Mouse (Mus musculus) forebrain, embryonic 13.5 days (tissue): ENCODE data around the gene Rab6b. TPM values are rescaled to one million over a fixed set of nuclear protein-coding genes. Genes with fewer than 3 reads are reported as not detected.
A peak's percentile ranks its signal among the peaks of the same experiment; 100 is the strongest.

Experiments used
- ATAC-seq: fragments of 200-750 bp; cut with Nextera tagmentation; 2 replicates; pipeline ENCODE4 v1.8.0; 2017
- H3K27ac ChIP-seq: fragments of 300-500 bp; sonication (generic); 2 replicates; pipeline ENCODE4 v1.5.1; 2015; ENCODE audit warnings: inconsistent platforms, mild to moderate bottlenecking, moderate library complexity
- H3K27me3 ChIP-seq: fragments of 300-500 bp; sonication (generic); 2 replicates; pipeline ENCODE4 v1.6.1; 2015; ENCODE audit warnings: mild to moderate bottlenecking, inconsistent platforms
- H3K36me3 ChIP-seq: fragments of 300-500 bp; sonication (generic); 2 replicates; pipeline ENCODE4 v1.6.1; 2015; ENCODE audit warnings: mild to moderate bottlenecking, inconsistent platforms; ENCODE audit not compliant: poor library complexity, severe bottlenecking
- H3K4me1 ChIP-seq: fragments of 300-500 bp; sonication (generic); 2 replicates; pipeline ENCODE4 v1.6.1; 2015; ENCODE audit warnings: inconsistent platforms
- H3K4me2 ChIP-seq: fragments of 300-500 bp; sonication (generic); 2 replicates; pipeline ENCODE4 v1.6.1; 2015; ENCODE audit warnings: inconsistent platforms, mild to moderate bottlenecking, moderate library complexity
- H3K4me3 ChIP-seq: fragments of 300-500 bp; sonication (generic); 2 replicates; pipeline ENCODE4 v1.5.1; 2015; ENCODE audit warnings: mild to moderate bottlenecking, inconsistent platforms
- H3K9ac ChIP-seq: fragments of 300-500 bp; sonication (generic); 2 replicates; pipeline ENCODE4 v1.6.1; 2015; ENCODE audit warnings: mild to moderate bottlenecking, inconsistent platforms
- H3K9me3 ChIP-seq: fragments of 300-500 bp; sonication (generic); replicated peaks from 2 replicates; pipeline ENCODE4 v1.6.1; 2016; ENCODE audit warnings: inconsistent platforms
- WGBS: fragments of 180-500 bp; shearing (Covaris S2); methylation state at CpG from one replicate; pipeline ENCODE4 v1.1.7; 2015; 5-methylcytosine and 5-hydroxymethylcytosine counted together
- polyA plus RNA-seq: library from polyadenylated mRNA; unstranded; fragments of >200 nt; fragmentation: Nextera tagmentation; extraction: Ambion mirVana; gene quantifications from 2 replicates; pipeline ENCODE4 v1.2.1, GENCODE M21; 2015

Rab6b gene
- polyA plus RNA-seq, 1 experiment from 2014 or later, result 38.5 TPM

GRCm38 (mm10) chr9:103109911-103110310, 1.7 kb upstream of the Rab6b start:
- Histone ChIP-seq H3K4me2 (0 out of 2 replicates have a peak overlapping the region, but pooled peaks have one; percentile 71), H3K36me3 (peaks cover 1% of the 10 kb centered on the region; the same call in 1 of the 2 replicates), H3K27me3 (peaks cover 9% of the 10 kb centered on the region), H3K9ac (no peak overlapping the region), H3K4me3 (no peak overlapping the region), H3K4me1 (peaks cover 44% of the 10 kb centered on the region), H3K9me3 (no peaks in the 10 kb centered on the region), H3K27ac (no peak overlapping the region)
- ATAC-seq, result no peak
- 80% methylated on average over 2 of the region's 2 CpGs for WGBS

GRCm38 (mm10) chr9:103110727-103111501, 673 bp upstream of the Rab6b start:
- peak overlapping the region; percentile 79 for H3K4me3 ChIP-seq
- WGBS, result 15% methylated on average over 18 of the region's 18 CpGs
- peaks cover 2% of the 10 kb centered on the region; the same call in 1 of the 2 replicates for H3K36me3 ChIP-seq
- H3K27ac ChIP-seq, result peak overlapping the region; percentile 92; the same call in 1 of the 2 replicates
- H3K9ac ChIP-seq, result peak overlapping the region; percentile 88
- H3K4me2 ChIP-seq, result peak overlapping the region; percentile 94
- H3K4me1 ChIP-seq, result peaks cover 53% of the 10 kb centered on the region
- H3K27me3 ChIP-seq, result peaks cover 9% of the 10 kb centered on the region
- H3K9me3 ChIP-seq, result no peaks in the 10 kb centered on the region
- ATAC-seq, result no peak

DNA sequence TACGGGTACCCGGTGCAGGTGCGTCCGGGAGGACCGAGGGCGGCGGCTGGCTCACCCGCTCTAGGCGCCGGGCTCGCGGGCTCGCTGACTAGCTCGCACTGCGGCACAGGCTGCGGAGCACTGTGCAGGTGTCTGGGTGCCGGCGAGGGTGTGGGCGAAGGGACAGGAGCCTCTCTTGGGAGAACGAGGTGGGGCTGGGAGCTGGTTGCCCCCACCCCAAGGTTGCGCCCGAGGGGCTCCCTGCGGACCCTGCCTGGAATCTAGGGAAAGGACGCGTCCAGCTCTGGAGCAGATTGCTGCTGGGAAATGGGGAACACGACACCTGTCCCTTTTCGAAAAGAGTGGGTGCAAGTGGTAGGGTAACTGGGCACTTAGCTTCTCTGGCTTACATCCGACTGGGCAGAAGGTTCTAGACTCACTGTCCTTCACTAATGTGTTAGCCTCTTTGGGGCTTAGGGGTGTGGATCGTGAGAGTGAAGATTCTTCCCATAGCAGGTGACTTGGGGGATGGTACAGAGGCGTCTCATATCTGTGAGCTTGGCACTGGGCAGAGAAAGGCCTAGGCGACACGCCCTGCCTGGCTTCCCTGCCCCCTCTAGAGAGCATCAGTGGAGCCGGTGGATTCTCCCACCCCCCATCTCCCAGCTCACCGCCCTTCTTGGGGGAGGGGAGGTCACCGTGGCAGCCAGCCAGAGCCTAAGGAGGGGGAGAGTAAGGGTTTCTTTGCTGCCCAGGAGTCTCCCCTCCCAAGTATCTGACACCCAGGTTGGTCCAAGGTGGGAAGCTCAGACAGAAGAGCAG, 1.1 kb downstream of the Rab6b start:
- Histone ChIP-seq H3K4me1 (peaks cover 69% of the 10 kb centered on the region), H3K27ac (peak overlapping the region; percentile 92), H3K36me3 (peaks cover 16% of the 10 kb centered on the region), H3K9me3 (no peaks in the 10 kb centered on the region), H3K4me2 (peak overlapping the region; percentile 94), H3K4me3 (peak overlapping the region; percentile 79), H3K9ac (peak overlapping the region; percentile 88), H3K27me3 (peaks cover 9% of the 10 kb centered on the region)
- ATAC-seq, result peak; percentile 54
- WGBS, result under 1% methylated on average over 35 of the region's 35 CpGs

DNA sequence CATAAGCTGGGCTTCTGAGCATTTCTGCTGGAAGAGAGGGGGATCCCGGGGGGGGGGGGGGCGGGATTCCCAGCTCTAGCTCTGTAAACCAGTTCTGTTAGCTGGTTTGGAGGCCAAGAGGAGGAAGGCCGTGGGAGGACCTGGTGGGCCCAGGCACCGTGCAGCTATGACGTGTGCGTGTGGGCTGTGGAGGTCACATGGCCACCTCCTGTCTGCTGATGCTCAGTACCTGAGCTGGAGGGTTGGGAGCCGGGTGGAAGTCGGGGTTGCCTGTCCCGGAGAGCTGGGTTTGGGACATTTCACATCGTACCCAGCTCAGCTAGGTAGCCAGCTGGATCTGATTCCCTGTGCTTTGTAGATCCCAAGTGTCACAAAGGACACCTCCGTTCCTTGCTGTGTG, 1.8 kb downstream of the Rab6b start:
- Histone ChIP-seq H3K27me3 (peaks cover 9% of the 10 kb centered on the region), H3K36me3 (peaks cover 16% of the 10 kb centered on the region), H3K4me1 (peaks cover 74% of the 10 kb centered on the region), H3K4me2 (peak overlapping the region; percentile 94), H3K4me3 (peak overlapping the region; percentile 79), H3K27ac (no peak overlapping the region), H3K9ac (peak overlapping the region; percentile 88), H3K9me3 (no peaks in the 10 kb centered on the region)
- no peak for ATAC-seq
- 25% methylated on average over 11 of the region's 11 CpGs for WGBS

DNA sequence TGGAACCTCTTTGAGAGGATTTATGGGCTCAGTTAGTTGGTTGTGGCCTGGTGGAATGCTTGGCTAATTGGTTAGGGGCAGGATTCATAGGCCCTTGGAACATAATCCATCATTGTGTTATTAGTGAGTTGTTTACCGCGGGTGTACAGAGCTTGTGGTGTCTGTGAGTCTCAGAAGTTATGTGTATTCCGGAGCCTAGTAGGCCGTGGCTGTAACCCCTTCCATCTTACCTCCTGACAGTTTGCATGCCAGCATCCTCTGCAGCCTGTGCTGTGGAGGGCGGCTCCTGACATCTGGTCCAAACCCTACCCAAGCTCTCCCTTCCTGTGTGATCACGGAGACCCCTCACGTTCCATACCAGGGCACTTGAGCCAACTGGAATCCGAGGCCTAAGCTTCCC, 2.7 kb downstream of the Rab6b start:
- Histone ChIP-seq H3K36me3 (peaks cover 16% of the 10 kb centered on the region), H3K27me3 (peaks cover 9% of the 10 kb centered on the region), H3K9me3 (no peaks in the 10 kb centered on the region), H3K4me3 (no peak overlapping the region), H3K4me2 (0 out of 2 replicates have a peak overlapping the region, but pooled peaks have one; percentile 94), H3K9ac (no peak overlapping the region), H3K27ac (no peak overlapping the region), H3K4me1 (peaks cover 70% of the 10 kb centered on the region)
- no peak for ATAC-seq
- 86% methylated on average over 8 of the region's 8 CpGs for WGBS

GRCm38 (mm10) chr9:103114901-103115300, 3.3 kb downstream of the Rab6b start:
- H3K9me3 ChIP-seq, result no peaks in the 10 kb centered on the region
- WGBS, result 93% methylated on average over 13 of the region's 13 CpGs
- no peak overlapping the region for H3K27ac ChIP-seq
- ATAC-seq, result no peak
- H3K27me3 ChIP-seq, result peaks cover 7% of the 10 kb centered on the region
- peaks cover 16% of the 10 kb centered on the region for H3K36me3 ChIP-seq
- H3K4me2 ChIP-seq, result no peak overlapping the region
- H3K9ac ChIP-seq, result no peak overlapping the region
- no peak overlapping the region for H3K4me3 ChIP-seq
- peaks cover 64% of the 10 kb centered on the region for H3K4me1 ChIP-seq

DNA sequence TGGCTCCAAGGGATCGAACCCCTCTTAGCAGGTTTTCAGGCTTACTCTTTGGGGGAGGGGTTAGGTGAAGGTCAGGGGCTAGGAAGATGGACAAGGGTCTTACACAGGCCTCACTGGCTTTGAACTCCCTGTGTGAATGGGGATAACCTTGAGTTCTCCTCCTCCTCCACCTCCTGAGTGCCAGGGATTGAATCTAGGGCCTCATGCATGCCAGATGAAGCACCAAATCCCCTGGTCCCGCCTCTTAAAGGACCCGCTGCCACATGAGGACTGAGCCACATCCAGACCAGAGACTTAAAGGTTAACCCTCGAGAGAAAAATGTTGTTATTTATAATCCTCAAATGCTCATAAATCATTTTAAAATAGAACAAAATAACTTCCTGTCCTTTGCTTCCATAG, 5.4 kb downstream of the Rab6b start:
- no peak overlapping the region for H3K4me2 ChIP-seq
- no peaks in the 10 kb centered on the region for H3K9me3 ChIP-seq
- peak overlapping the region; percentile 0; the same call in 1 of the 2 replicates for H3K27ac ChIP-seq
- no peak for ATAC-seq
- no peak overlapping the region for H3K9ac ChIP-seq
- H3K4me1 ChIP-seq, result peaks cover 56% of the 10 kb centered on the region
- peaks cover 18% of the 10 kb centered on the region for H3K36me3 ChIP-seq
- no peak overlapping the region for H3K4me3 ChIP-seq
- WGBS, result 89% methylated on average over 4 of the region's 4 CpGs
- H3K27me3 ChIP-seq, result no peaks in the 10 kb centered on the region

DNA sequence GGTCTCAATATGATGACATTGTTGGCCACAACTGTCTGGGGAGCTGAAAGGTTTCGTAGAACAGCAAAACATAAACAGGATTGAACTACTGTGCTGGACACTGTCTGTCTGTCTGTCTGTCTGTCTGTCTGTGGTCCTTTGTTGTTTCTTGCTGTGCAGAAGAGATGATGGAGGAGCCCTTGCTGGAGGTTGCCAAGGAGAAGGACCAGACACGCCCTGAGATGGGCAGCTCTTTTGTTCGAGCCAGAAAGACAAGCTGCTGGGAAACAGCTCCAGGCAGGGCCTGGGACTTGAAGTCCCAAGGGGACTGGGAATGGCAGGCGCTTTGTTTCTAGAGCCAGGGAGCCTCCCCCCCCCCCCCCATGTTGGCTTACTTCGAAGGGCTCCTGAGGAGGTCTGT, 5.9 kb downstream of the Rab6b start:
- Histone ChIP-seq H3K4me3 (no peak overlapping the region), H3K4me1 (peaks cover 55% of the 10 kb centered on the region), H3K27ac (peak overlapping the region; percentile 0; the same call in 1 of the 2 replicates), H3K4me2 (no peak overlapping the region), H3K36me3 (peaks cover 18% of the 10 kb centered on the region), H3K9ac (no peak overlapping the region), H3K9me3 (no peaks in the 10 kb centered on the region), H3K27me3 (no peaks in the 10 kb centered on the region)
- 46% methylated on average over 5 of the region's 5 CpGs for WGBS
- ATAC-seq, result no peak

- H3K4me3 ChIP-seq, result no peak overlapping the region
- H3K4me2 ChIP-seq, result no peak overlapping the region
- H3K36me3 ChIP-seq, result peaks cover 18% of the 10 kb centered on the region
- no peak for ATAC-seq
- H3K9me3 ChIP-seq, result no peaks in the 10 kb centered on the region
- H3K4me1 ChIP-seq, result peaks cover 50% of the 10 kb centered on the region
- 87% methylated on average over 8 of the region's 8 CpGs for WGBS
- H3K27ac ChIP-seq, result no peak overlapping the region
- H3K27me3 ChIP-seq, result no peaks in the 10 kb centered on the region
- no peak overlapping the region for H3K9ac ChIP-seq
These were observed 6.4 kb downstream of the Rab6b start for GRCm38 (mm10) chr9:103117951-103118350.

- Histone ChIP-seq H3K4me3 (no peak overlapping the region), H3K27me3 (no peaks in the 10 kb centered on the region), H3K4me1 (peaks cover 42% of the 10 kb centered on the region), H3K9ac (no peak overlapping the region), H3K9me3 (no peaks in the 10 kb centered on the region), H3K27ac (no peak overlapping the region), H3K36me3 (peaks cover 18% of the 10 kb centered on the region), H3K4me2 (no peak overlapping the region)
- ATAC-seq, result no peak
- whole genome bisulfite sequencing, result 91% methylated on average over 5 of the region's 5 CpGs
These were observed 7.2 kb downstream of the Rab6b start for GRCm38 (mm10) chr9:103118651-103119275.

GRCm38 (mm10) chr9:103119781-103120180, 8.2 kb downstream of the Rab6b start:
- 89% methylated on average over 9 of the region's 9 CpGs for WGBS
- no peak overlapping the region for H3K9ac ChIP-seq
- H3K4me1 ChIP-seq, result peaks cover 32% of the 10 kb centered on the region

GRCm38 (mm10) chr9:103120231-103120630, 8.6 kb downstream of the Rab6b start:
- Histone ChIP-seq H3K4me1 (peaks cover 28% of the 10 kb centered on the region), H3K9ac (no peak overlapping the region), H3K4me2 (no peak overlapping the region), H3K36me3 (peaks cover 19% of the 10 kb centered on the region; the same call in 1 of the 2 replicates), H3K4me3 (no peak overlapping the region), H3K27me3 (no peaks in the 10 kb centered on the region), H3K9me3 (no peaks in the 10 kb centered on the region), H3K27ac (no peak overlapping the region)
- WGBS, result 39% methylated on average over 2 of the region's 2 CpGs
- ATAC-seq, result no peak

More at GRCm38 (mm10) chr9:103119781-103120180, 8.2 kb downstream of the Rab6b start:
- no peak for ATAC-seq
- H3K4me3 ChIP-seq, result no peak overlapping the region
- H3K9me3 ChIP-seq, result no peaks in the 10 kb centered on the region
- no peak overlapping the region for H3K27ac ChIP-seq
- no peak overlapping the region for H3K4me2 ChIP-seq
- H3K36me3 ChIP-seq, result peaks cover 21% of the 10 kb centered on the region
- H3K27me3 ChIP-seq, result no peaks in the 10 kb centered on the region
